Comparison of ENCODE assay signal across 11 mouse cellular contexts in genomic region chr3:103129367-103130159, GRCm38 (mm10). TPM values are rescaled to one million over a fixed set of nuclear protein-coding genes. Genes with fewer than 3 reads are reported as not detected.
DNase-seq lines count a peak whose midpoint lies in the region; ATAC-seq and TF ChIP-seq lines count a peak whose summit lies in the region.
"Had no signal": no experiment of that assay in that cellular context is flagged by ENCODE, and none has a peak within 500 bp of the region (broad histone marks: within the 10 kb centered on the region; RNA-seq: fewer than 3 reads in every experiment).

No protein-coding gene starts in this region.

- peaks cover 33% of the 10 kb centered on the region for H3K4me1 ChIP-seq in midbrain, embryonic 10.5 days
- H3K4me1 ChIP-seq in midbrain, embryonic 14.5 days (ENCODE audit: control insufficient read depth, insufficient read depth, low read length) = no peaks in the 10 kb centered on the region
- peaks cover 19% of the 10 kb centered on the region for H3K4me1 ChIP-seq in limb, embryonic 12.5 days (replicated peaks)
- H3K4me1 ChIP-seq in stomach, embryonic 14.5 days (ENCODE audit: control insufficient read depth, insufficient read depth, low read length) = peaks cover 20% of the 10 kb centered on the region; the same call in 1 of the 2 replicates

- intact Hi-C loops in gastrocnemius, adult 2 months (cut with DNase I) = no loop called here

- H3K9me3 ChIP-seq in midbrain, embryonic 10.5 days (replicated peaks) = no peaks in the 10 kb centered on the region
- H3K9me3 ChIP-seq in midbrain, embryonic 14.5 days (ENCODE audit: control insufficient read depth, low read length) = no peaks in the 10 kb centered on the region
- H3K9me3 ChIP-seq in limb, embryonic 12.5 days = no peaks in the 10 kb centered on the region
- H3K9me3 ChIP-seq in stomach, embryonic 14.5 days (ENCODE audit: control insufficient read depth, low read depth, low read length) = no peaks in the 10 kb centered on the region

- no peak overlapping the region for H3K9ac ChIP-seq in midbrain, embryonic 14.5 days (replicated peaks; ENCODE audit: low read length)
- no peak overlapping the region; the same call in 1 of the 2 replicates for H3K9ac ChIP-seq in limb, embryonic 12.5 days (replicated peaks)
- no peak overlapping the region for H3K9ac ChIP-seq in stomach, embryonic 14.5 days (replicated peaks; ENCODE audit: low read depth, low read length)

- no peak overlapping the region for H3K4me2 ChIP-seq in midbrain, embryonic 14.5 days (ENCODE audit: low read length)
- 0 out of 2 replicates have a peak overlapping the region, but pooled peaks have one; percentile 15 for H3K4me2 ChIP-seq in limb, embryonic 12.5 days
- H3K4me2 ChIP-seq in stomach, embryonic 14.5 days (replicated peaks; ENCODE audit: low read depth, low read length) = 0 out of 2 replicates have a peak overlapping the region, but pooled peaks have one; percentile 22

- no peak overlapping the region for H3K4me3 ChIP-seq in gastrocnemius, adult 2 months
- H3K4me3 ChIP-seq in midbrain, embryonic 10.5 days = no peak overlapping the region
- H3K4me3 ChIP-seq in midbrain, embryonic 14.5 days (replicated peaks; ENCODE audit: low read depth, low read length) = no peak overlapping the region
- H3K4me3 ChIP-seq in limb, embryonic 12.5 days (replicated peaks) = no peak overlapping the region
- H3K4me3 ChIP-seq in stomach, embryonic 14.5 days (ENCODE audit: low read depth, low read length) = no peak overlapping the region

- ATAC-seq in midbrain, embryonic 14.5 days (ENCODE audit: low FRiP score, low TSS enrichment) = no peak
- no peak; the same call in 1 of the 2 replicates for ATAC-seq in limb, embryonic 12.5 days (ENCODE audit: insufficient number of reproducible peaks, insufficient read depth, low FRiP score, low TSS enrichment, low read depth)
- peak; percentile 85; the same call in 1 of the 2 replicates for ATAC-seq in stomach, embryonic 14.5 days (ENCODE audit: insufficient number of reproducible peaks, insufficient read depth, low FRiP score, low read depth)

- peak overlapping the region; percentile 57 for H3K27ac ChIP-seq in gastrocnemius, adult 2 months
- H3K27ac ChIP-seq in midbrain, embryonic 10.5 days (replicated peaks) = 0 out of 2 replicates have a peak overlapping the region, but pooled peaks have one; percentile 63
- no peak overlapping the region for H3K27ac ChIP-seq in midbrain, embryonic 14.5 days (replicated peaks; ENCODE audit: low read depth, low read length)
- peak overlapping the region; percentile 77 for H3K27ac ChIP-seq in limb, embryonic 12.5 days
- no peak overlapping the region; the same call in 1 of the 2 replicates for H3K27ac ChIP-seq in stomach, embryonic 14.5 days (ENCODE audit: low read length)

- H3K36me3 ChIP-seq in midbrain, embryonic 10.5 days = no peaks in the 10 kb centered on the region
- no peaks in the 10 kb centered on the region for H3K36me3 ChIP-seq in midbrain, embryonic 14.5 days (ENCODE audit: control insufficient read depth, insufficient read depth, low read length)
- H3K36me3 ChIP-seq in limb, embryonic 12.5 days = no peaks in the 10 kb centered on the region
- H3K36me3 ChIP-seq in stomach, embryonic 14.5 days (ENCODE audit: control insufficient read depth, insufficient read depth, low read length) = no peaks in the 10 kb centered on the region; the same call in 1 of the 2 replicates

- H3K27me3 ChIP-seq in midbrain, embryonic 10.5 days (ENCODE audit: low read depth, poor library complexity, severe bottlenecking) = no peaks in the 10 kb centered on the region
- no peaks in the 10 kb centered on the region for H3K27me3 ChIP-seq in midbrain, embryonic 14.5 days (ENCODE audit: control insufficient read depth, insufficient read depth, low read length)
- H3K27me3 ChIP-seq in limb, embryonic 12.5 days = no peaks in the 10 kb centered on the region
- H3K27me3 ChIP-seq in stomach, embryonic 14.5 days (ENCODE audit: control insufficient read depth, insufficient read depth, low read length) = no peaks in the 10 kb centered on the region

- DNase-seq in gastrocnemius, adult 2 months = no peak
- no peak for DNase-seq in gastrocnemius, adult 8-10 months (ENCODE audit: low spot score in 2 of 2)
- no peak for DNase-seq in midbrain, embryonic 10.5 days (ENCODE audit: low spot score)
- DNase-seq in midbrain, embryonic 14.5 days = no peak
- DNase-seq in adrenal gland, postnatal 36 days = no peak
- DNase-seq in adrenal gland, postnatal 4 days (ENCODE audit: low spot score in 2 of 2) = no peak
- DNase-seq: cerebellum, adult 11-12 months; gastrocnemius, postnatal 10 days had no signal

- WGBS in midbrain, embryonic 10.5 days = 89% methylated on average over 8 of the region's 8 CpGs
- 86% methylated on average over 8 of the region's 8 CpGs for WGBS in midbrain, embryonic 14.5 days
- 78% methylated on average over 8 of the region's 8 CpGs for WGBS in limb, embryonic 12.5 days
- 67% methylated on average over 8 of the region's 8 CpGs for WGBS in stomach, embryonic 14.5 days

- TF ChIP-seq CTCF in gastrocnemius, adult 2 months (IDR thresholded peaks at IDR 0.05) = no peak

RNA-seq across cellular contexts. Expression of gene Dennd2c, which starts 27.2 kb away (rescaled TPM):
- 1 to 10 TPM; 2.3 to 2.5 TPM for total RNA-seq in gastrocnemius, adult 2 months (2021)
- 1 to 10 TPM; 2.1 to 4.1 (median 3.0) TPM for total RNA-seq in gastrocnemius, adult 8-10 months (2022)
- polyA plus RNA-seq in midbrain, embryonic 10.5 days (2016; fragmentation: Nextera tagmentation; extraction: Ambion mirVana) = 1.8 and 3.1 TPM in 2 replicates
- polyA plus RNA-seq in midbrain, embryonic 14.5 days (2014; fragmentation: Nextera tagmentation; extraction: Ambion mirVana) = 0.84 and 0.97 TPM in 2 replicates
- 7.2 and 7.8 TPM in 2 replicates for polyA plus RNA-seq in limb, embryonic 12.5 days (2016; fragmentation: Nextera tagmentation; extraction: Ambion mirVana)
- 6.2 and 8.2 TPM in 2 replicates for polyA plus RNA-seq in stomach, embryonic 14.5 days (2014; fragmentation: Nextera tagmentation; extraction: Ambion mirVana)
- total RNA-seq in adrenal gland, postnatal 36 days (2021) = 1 to 10 TPM; 1.5 to 1.7 TPM
- total RNA-seq in adrenal gland, postnatal 4 days (2021) = 1 to 10 TPM; 3.1 to 3.8 TPM

RNA-seq across cellular contexts. Expression of gene Bcas2, which starts 41.9 kb away (rescaled TPM):
- 10 to 100 TPM; 41.3 to 51.7 TPM for total RNA-seq in gastrocnemius, adult 2 months (2021)
- total RNA-seq in gastrocnemius, adult 8-10 months (2022) = 10 to 100 TPM; 38.5 to 46.0 (median 40.4) TPM
- 227 and 230 TPM in 2 replicates for polyA plus RNA-seq in midbrain, embryonic 10.5 days (2016; fragmentation: Nextera tagmentation; extraction: Ambion mirVana)
- polyA plus RNA-seq in midbrain, embryonic 14.5 days (2014; fragmentation: Nextera tagmentation; extraction: Ambion mirVana) = 221 and 246 TPM in 2 replicates
- polyA plus RNA-seq in limb, embryonic 12.5 days (2016; fragmentation: Nextera tagmentation; extraction: Ambion mirVana) = 249 and 261 TPM in 2 replicates
- 189 and 199 TPM in 2 replicates for polyA plus RNA-seq in stomach, embryonic 14.5 days (2014; fragmentation: Nextera tagmentation; extraction: Ambion mirVana)
- 10 to 100 TPM; 55.9 to 56.4 TPM for total RNA-seq in adrenal gland, postnatal 36 days (2021)
- total RNA-seq in adrenal gland, postnatal 4 days (2021) = 10 to 100 TPM; 66.8 to 75.5 TPM

RNA-seq across cellular contexts. Expression of gene Ampd1, which starts 55.7 kb away (rescaled TPM):
- total RNA-seq in gastrocnemius, adult 2 months (2021) = 1,000 to 10,000 TPM; 1,020 to 1,179 TPM
- 1,000 to 10,000 TPM; 1,212 to 1,718 (median 1,419) TPM for total RNA-seq in gastrocnemius, adult 8-10 months (2022)
- polyA plus RNA-seq in midbrain, embryonic 10.5 days (2016; fragmentation: Nextera tagmentation; extraction: Ambion mirVana) = not detected in 2 replicates
- polyA plus RNA-seq in midbrain, embryonic 14.5 days (2014; fragmentation: Nextera tagmentation; extraction: Ambion mirVana) = not detected in 2 replicates
- polyA plus RNA-seq in limb, embryonic 12.5 days (2016; fragmentation: Nextera tagmentation; extraction: Ambion mirVana) = 0.20 and 0.35 TPM in 2 replicates
- not detected in 2 replicates for polyA plus RNA-seq in stomach, embryonic 14.5 days (2014; fragmentation: Nextera tagmentation; extraction: Ambion mirVana)
- not detected for total RNA-seq in adrenal gland, postnatal 36 days (2021)
- total RNA-seq in adrenal gland, postnatal 4 days (2021) = 1 to 10 TPM; 3.4 to 7.6 TPM
- polyA plus RNA-seq: limb, embryonic 11.5 days had no signal

Comparison
In these comparisons a context has a peak if more than half of its experiments do, and no peak if none do; other contexts are left out.
1. H3K27ac ChIP-seq: peak in gastrocnemius, adult 2 months (single experiment), midbrain, embryonic 10.5 days (single experiment) and limb, embryonic 12.5 days (single experiment); none in midbrain, embryonic 14.5 days (single experiment) and stomach, embryonic 14.5 days (single experiment).
2. RNA of gene Ampd1, which starts 55.7 kb away (total RNA-seq): 1,212 to 1,718 TPM in gastrocnemius, adult 8-10 months and 1,020 to 1,179 TPM in gastrocnemius, adult 2 months; 3.4 to 7.6 TPM in adrenal gland, postnatal 4 days and not detected in adrenal gland, postnatal 36 days; every median in the first group is over 100 times any median in the second.